Mouse (Mus musculus): ENCODE measurements around the gene Asap2.

DNA sequence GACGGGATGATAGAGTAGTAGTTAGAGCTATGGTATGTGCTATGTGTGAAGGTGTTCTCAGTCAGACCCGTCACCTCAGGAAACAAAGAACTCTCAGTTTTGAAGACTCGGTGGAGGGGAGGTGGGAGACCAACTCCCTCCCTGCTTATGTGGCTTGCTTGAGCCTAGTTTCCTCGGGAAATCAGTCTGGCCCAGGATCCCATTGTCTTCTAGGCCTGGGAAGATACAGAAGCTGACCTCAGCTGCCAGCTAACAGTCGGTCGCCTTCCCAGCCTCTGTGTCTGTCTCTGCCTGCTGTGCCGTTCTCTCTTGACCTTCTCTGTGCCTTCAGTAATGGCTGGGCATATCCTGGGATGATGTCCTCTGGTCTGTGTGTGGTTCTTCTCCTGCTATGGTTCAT, 169.0 kb downstream of the Asap2 start:
- TF ChIP-seq CTCF (conservative IDR thresholded peaks at IDR 0.05; ENCODE audit: low read length): no peak
- TF ChIP-seq NANOG (IDR thresholded peaks at IDR 0.05; ENCODE audit: borderline replicate concordance, low read length): no peak
- no peak for TF ChIP-seq POU5F1 (IDR thresholded peaks at IDR 0.05; ENCODE audit: borderline replicate concordance, low read length)

All from E14TG2a.4 (cell line).